Mouse (Mus musculus) ES-Bruce4 (cell line): ENCODE data around the gene Celsr3. TPM values are rescaled to one million over a fixed set of nuclear protein-coding genes. Genes with fewer than 3 reads are reported as not detected.

ENCODE experiments used
- H3K27ac ChIP-seq: 2 replicates; pipeline ENCODE4 v1.5.1; 2012; ENCODE audit warnings: low read length, inconsistent platforms; ENCODE audit not compliant: insufficient read depth
- H3K27me3 ChIP-seq: 2 replicates; pipeline ENCODE4 v1.6.1; 2012; ENCODE audit warnings: mild to moderate bottlenecking, low read length, inconsistent platforms; ENCODE audit not compliant: control insufficient read depth, poor library complexity, insufficient read depth, severe bottlenecking
- H3K36me3 ChIP-seq: 2 replicates; pipeline ENCODE4 v1.6.1; 2012; ENCODE audit warnings: inconsistent platforms, mild to moderate bottlenecking, low read length, moderate library complexity; ENCODE audit not compliant: control insufficient read depth, poor library complexity, insufficient read depth, severe bottlenecking
- H3K4me1 ChIP-seq: one replicate; pipeline ENCODE4 v1.8.1; 2011; ENCODE audit warnings: low read length; ENCODE audit not compliant: control insufficient read depth, insufficient read depth
- H3K4me3 ChIP-seq: 2 replicates; pipeline ENCODE4 v1.5.1; 2011; ENCODE audit warnings: low read depth, mild to moderate bottlenecking, low read length
- H3K9ac ChIP-seq: 2 replicates; pipeline ENCODE4 v1.6.1; 2012; ENCODE audit warnings: low read depth, mild to moderate bottlenecking, inconsistent platforms; ENCODE audit not compliant: poor library complexity, severe bottlenecking
- H3K9me3 ChIP-seq: replicated peaks from 2 replicates; pipeline ENCODE4 v1.6.1; 2012; ENCODE audit warnings: mild to moderate bottlenecking, low read length, inconsistent platforms; ENCODE audit not compliant: control insufficient read depth, poor library complexity, insufficient read depth, severe bottlenecking
- CTCF ChIP-seq: IDR thresholded peaks from one replicate; pipeline ENCODE4 v1.8.1; 2011; ENCODE audit warnings: low read depth, low read length
- EP300 ChIP-seq: IDR thresholded peaks from 2 replicates; pipeline ENCODE4 v1.6.1; 2011; ENCODE audit warnings: low read depth, low read length; ENCODE audit not compliant: insufficient read depth
- POLR2A ChIP-seq: IDR thresholded peaks from one replicate; pipeline ENCODE4 v1.8.1; 2011; ENCODE audit warnings: low read length; ENCODE audit not compliant: insufficient read depth
- polyA plus RNA-seq: library from polyadenylated mRNA; stranded (reverse); fragments of >200 nt; gene quantifications from 2 replicates; pipeline ENCODE4 v1.2.4, GENCODE M21; 2011; ENCODE audit warnings: low read depth; ENCODE audit not compliant: missing spikeins, insufficient read depth, insufficient read length

Gene Celsr3
- polyA plus RNA-seq, 1 experiment: 3.5 TPM

- H3K4me1 ChIP-seq: peaks cover 5% of the 10 kb centered on the region
- peak within 1 kb of the TSS; percentile 100 for H3K4me3 ChIP-seq
- H3K9me3 ChIP-seq: no peaks in the 10 kb centered on the region
- no peaks in the 10 kb centered on the region for H3K27me3 ChIP-seq
- TF ChIP-seq POLR2A (peak; percentile 59), CTCF (no peak), EP300 (no peak)
- 0 out of 2 replicates have a peak, but pooled peaks cover 3% of the 10 kb centered on the region for H3K36me3 ChIP-seq
- peak within 1 kb of the TSS; percentile 96 for H3K9ac ChIP-seq
- H3K27ac ChIP-seq: peak within 1 kb of the TSS; percentile 53
Observed at GRCm38 (mm10) chr9:108783548-108784463, 42.3 kb upstream of the Celsr3 start, which contains the start of gene Ip6k2. Gene Ip6k2, plus strand, starts transcription at chr9:108783796.

DNA sequence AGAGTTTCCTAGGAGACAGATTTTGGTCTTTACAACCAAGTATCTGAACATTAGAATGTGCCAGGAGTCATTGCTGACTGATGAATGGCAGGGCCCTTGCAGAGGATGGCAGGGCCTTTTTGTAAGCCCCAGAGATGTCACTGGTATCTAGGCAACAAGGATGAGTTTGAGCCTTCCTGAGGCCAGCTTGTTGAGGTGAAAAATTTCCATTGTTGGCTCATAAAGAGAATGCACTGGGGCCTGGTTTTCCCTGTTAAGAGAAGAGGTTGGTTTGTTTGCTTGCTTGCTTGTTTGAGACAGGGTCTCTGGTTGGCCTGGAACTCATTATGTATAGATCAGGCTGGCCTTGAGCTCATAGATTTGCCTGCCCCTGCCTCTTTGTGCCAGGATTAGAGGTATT lies 40.7 kb upstream of the Celsr3 start:
- Histone ChIP-seq H3K27me3 (no peaks in the 10 kb centered on the region), H3K27ac (no peak overlapping the region), H3K4me1 (peaks cover 5% of the 10 kb centered on the region), H3K4me3 (no peak overlapping the region), H3K9ac (no peak overlapping the region), H3K9me3 (no peaks in the 10 kb centered on the region), H3K36me3 (0 out of 2 replicates have a peak, but pooled peaks cover 3% of the 10 kb centered on the region)
- no peak for TF ChIP-seq CTCF
- TF ChIP-seq POLR2A: no peak

GRCm38 (mm10) chr9:108786494-108786893 lies 39.6 kb upstream of the Celsr3 start:
- H3K27me3 ChIP-seq: no peaks in the 10 kb centered on the region
- H3K36me3 ChIP-seq: 0 out of 2 replicates have a peak, but pooled peaks cover 3% of the 10 kb centered on the region
- TF ChIP-seq POLR2A: no peak
- no peak for TF ChIP-seq EP300
- no peak for TF ChIP-seq CTCF
- peaks cover 5% of the 10 kb centered on the region for H3K4me1 ChIP-seq
- no peaks in the 10 kb centered on the region for H3K9me3 ChIP-seq
- H3K27ac ChIP-seq: no peak overlapping the region
- H3K4me3 ChIP-seq: no peak overlapping the region
- no peak overlapping the region for H3K9ac ChIP-seq

DNA sequence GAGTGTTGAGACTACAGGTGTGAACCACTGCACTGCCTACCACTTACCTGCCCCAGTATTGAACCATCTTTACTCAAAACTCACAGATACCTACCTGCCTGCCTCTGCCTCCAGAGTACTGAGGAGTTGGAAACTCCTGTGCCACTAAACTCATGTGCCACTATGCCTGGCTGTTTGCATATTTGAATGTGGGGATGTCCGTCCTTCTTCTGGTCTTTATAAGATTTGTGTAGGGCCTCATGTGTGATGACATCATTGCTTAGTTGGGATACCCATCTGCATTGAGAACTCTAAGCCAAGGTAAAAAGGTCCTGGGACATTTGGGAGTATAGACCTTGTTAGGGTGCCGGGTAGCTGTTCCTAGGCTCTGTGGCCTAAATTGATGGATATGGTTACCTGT lies 39.0 kb upstream of the Celsr3 start:
- Histone ChIP-seq H3K27me3 (no peaks in the 10 kb centered on the region), H3K4me3 (no peak overlapping the region), H3K27ac (no peak overlapping the region), H3K9ac (no peak overlapping the region), H3K9me3 (no peaks in the 10 kb centered on the region), H3K36me3 (0 out of 2 replicates have a peak, but pooled peaks cover 3% of the 10 kb centered on the region), H3K4me1 (peaks cover 3% of the 10 kb centered on the region)
- TF ChIP-seq POLR2A (no peak), CTCF (no peak), EP300 (no peak)

DNA sequence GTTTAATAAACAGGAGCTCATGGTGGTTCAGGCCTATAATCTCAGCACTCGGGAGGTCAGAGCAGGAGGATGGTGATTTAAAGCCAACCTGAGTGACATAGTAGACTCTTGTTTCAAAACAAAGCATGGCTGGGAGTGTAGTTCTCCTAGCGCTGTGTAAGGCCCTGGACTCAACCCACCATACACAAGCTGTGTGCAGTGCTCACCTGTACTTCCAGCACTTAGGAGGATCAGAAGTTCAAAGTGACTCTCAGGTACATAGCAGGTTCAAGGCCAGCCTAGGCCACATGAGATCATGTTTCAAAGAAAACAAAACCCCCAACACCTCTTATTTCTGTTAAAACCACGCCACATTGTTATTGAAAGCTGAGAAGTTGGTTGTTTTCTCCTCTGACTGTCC lies 37.4 kb upstream of the Celsr3 start:
- Histone ChIP-seq H3K27ac (no peak overlapping the region), H3K4me1 (peaks cover 1% of the 10 kb centered on the region), H3K9ac (no peak overlapping the region), H3K9me3 (no peaks in the 10 kb centered on the region), H3K36me3 (0 out of 2 replicates have a peak, but pooled peaks cover 3% of the 10 kb centered on the region), H3K27me3 (no peaks in the 10 kb centered on the region), H3K4me3 (no peak overlapping the region)
- TF ChIP-seq EP300 (no peak), CTCF (no peak), POLR2A (no peak)

DNA sequence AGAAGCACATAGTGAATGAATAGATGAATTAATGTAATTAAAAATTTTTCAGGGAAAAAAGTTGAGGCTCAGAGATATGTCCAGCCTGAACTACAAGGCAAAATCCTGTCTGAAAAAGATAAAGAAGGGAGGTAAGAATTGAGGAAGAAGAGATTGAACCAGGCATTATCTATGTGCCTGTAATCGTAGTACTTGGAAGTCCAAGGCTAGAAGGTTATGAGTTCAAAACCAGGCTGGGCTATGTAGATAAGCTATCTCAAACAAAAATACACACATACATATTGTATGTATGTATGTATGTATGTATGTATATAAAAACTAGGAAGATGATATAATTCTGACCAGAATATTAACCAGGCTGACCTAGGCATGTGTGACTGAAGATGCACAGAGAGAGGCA lies 33.8 kb upstream of the Celsr3 start:
- Histone ChIP-seq H3K9ac (no peak overlapping the region), H3K27ac (no peak overlapping the region), H3K27me3 (no peaks in the 10 kb centered on the region), H3K9me3 (no peaks in the 10 kb centered on the region), H3K4me1 (peaks cover 1% of the 10 kb centered on the region), H3K36me3 (0 out of 2 replicates have a peak, but pooled peaks cover 2% of the 10 kb centered on the region), H3K4me3 (no peak overlapping the region)
- TF ChIP-seq CTCF (no peak), EP300 (no peak), POLR2A (no peak)
